Mouse (Mus musculus) right cerebral cortex, adult 2 months (tissue): Measurements from ENCODE around the gene Mag.
"Not testable (repeated sequence)": the region's sequence is repeated elsewhere in the genome, so short reads cannot be mapped to it uniquely, and the experiment has no call there.

Experiments used
- DNase-seq, 2 experiments: peaks; one replicate each; pipeline ENCODE4 v3.0.0; 2021 to 2022; ENCODE audit warnings: low spot score in 2 of 2

Gene Mag

GRCm38 (mm10) chr7:30940070-30940469 is 25.4 kb upstream of the Mag start:
- DNase-seq = not testable (repeated sequence)

- DNase-seq = not testable (repeated sequence)
Observed at GRCm38 (mm10) chr7:30935422-30936099, 20.9 kb upstream of the Mag start.

GRCm38 (mm10) chr7:30924581-30924980 is 9.9 kb upstream of the Mag start, which contains the start of gene Hamp2:
TSS of gene Hamp2 (minus strand) at chr7:30924681.
- DNase-seq = not testable (repeated sequence)

GRCm38 (mm10) chr7:30924071-30924470 is 9.4 kb upstream of the Mag start:
- DNase-seq = no peak

- not testable (repeated sequence) for DNase-seq
Observed at GRCm38 (mm10) chr7:30922490-30922889, 7.8 kb upstream of the Mag start.

- no peak for DNase-seq
Observed at GRCm38 (mm10) chr7:30920217-30920616, 5.5 kb upstream of the Mag start.

- no peak for DNase-seq
Observed at GRCm38 (mm10) chr7:30917219-30917618, 2.5 kb upstream of the Mag start.

GRCm38 (mm10) chr7:30916713-30917112 is 2.0 kb upstream of the Mag start:
- no peak for DNase-seq

- no peak for DNase-seq
Observed at GRCm38 (mm10) chr7:30909773-30910172, 4.9 kb downstream of the Mag start.

GRCm38 (mm10) chr7:30908992-30909431 is 5.7 kb downstream of the Mag start:
- DNase-seq = no peak

GRCm38 (mm10) chr7:30908277-30908991 is 6.2 kb downstream of the Mag start:
- no peak for DNase-seq

GRCm38 (mm10) chr7:30904042-30904441 is 10.6 kb downstream of the Mag start:
- peak; percentile 21 to 40 for DNase-seq

GRCm38 (mm10) chr7:30895217-30895616 is 19.5 kb downstream of the Mag start:
- DNase-seq = no peak

GRCm38 (mm10) chr7:30892515-30892914 is 22.2 kb downstream of the Mag start:
- DNase-seq = no peak

GRCm38 (mm10) chr7:30891746-30892145 is 22.9 kb downstream of the Mag start:
- DNase-seq = no peak

- DNase-seq = no peak
Observed at GRCm38 (mm10) chr7:30890681-30891080, 24.0 kb downstream of the Mag start.

- no peak for DNase-seq
Observed at GRCm38 (mm10) chr7:30888786-30889185, 25.9 kb downstream of the Mag start.

- DNase-seq = no peak
Observed at GRCm38 (mm10) chr7:30887568-30888188, 27.0 kb downstream of the Mag start.

- no peak for DNase-seq
Observed at GRCm38 (mm10) chr7:30886852-30887251, 27.8 kb downstream of the Mag start.

- DNase-seq = no peak
Observed at GRCm38 (mm10) chr7:30884047-30884446, 30.6 kb downstream of the Mag start.

GRCm38 (mm10) chr7:30881367-30881766 is 33.3 kb downstream of the Mag start:
- DNase-seq = no peak

- DNase-seq = no peak
Observed at GRCm38 (mm10) chr7:30880176-30880575, 34.5 kb downstream of the Mag start, which contains the start of gene Cd22. TSS of gene Cd22 (minus strand) at chr7:30880342.

GRCm38 (mm10) chr7:30878950-30879349 is 35.7 kb downstream of the Mag start:
- DNase-seq = no peak
